Comparison of ENCODE assay signal across 8 mouse cellular contexts in genomic region chr11:22560503-22561328, GRCm38 (mm10). TPM values are rescaled to one million over a fixed set of nuclear protein-coding genes. Genes with fewer than 3 reads are reported as not detected.
DNase-seq lines count a peak whose midpoint lies in the region; ATAC-seq and TF ChIP-seq lines count a peak whose summit lies in the region.

No protein-coding gene starts in this region.

- WGBS in hindbrain, embryonic 10.5 days, result 50% methylated on average over 6 of the region's 6 CpGs
- WGBS in stomach, embryonic 16.5 days, result 28% methylated on average over 6 of the region's 6 CpGs
- WGBS in thymus, adult 2 months, result 66% methylated on average over 6 of the region's 6 CpGs

- TF ChIP-seq POLR2A in thymus, adult 2 months (IDR thresholded peaks at IDR 0.05; ENCODE audit: control insufficient read depth, extremely low read depth, insufficient read depth, low read length, poor library complexity), result no peak

- H3K27ac ChIP-seq in hindbrain, embryonic 10.5 days, result peak overlapping the region; percentile 74
- peak overlapping the region; percentile 39 for H3K27ac ChIP-seq in stomach, embryonic 16.5 days (ENCODE audit: low read length)
- H3K27ac ChIP-seq in thymus, adult 2 months (ENCODE audit: control insufficient read depth, insufficient read depth, low read length), result no peak overlapping the region

- no peak overlapping the region for H3K4me3 ChIP-seq in hindbrain, embryonic 10.5 days
- H3K4me3 ChIP-seq in stomach, embryonic 16.5 days (replicated peaks; ENCODE audit: low read length), result no peak overlapping the region
- no peak overlapping the region for H3K4me3 ChIP-seq in thymus, adult 2 months (ENCODE audit: control insufficient read depth, insufficient read depth, low read length)

- peaks cover 11% of the 10 kb centered on the region for H3K4me1 ChIP-seq in hindbrain, embryonic 10.5 days (replicated peaks)
- H3K4me1 ChIP-seq in stomach, embryonic 16.5 days (ENCODE audit: control insufficient read depth, insufficient read depth, low read length), result peaks cover 14% of the 10 kb centered on the region; the same call in 1 of the 2 replicates
- H3K4me1 ChIP-seq in thymus, adult 2 months (replicated peaks; ENCODE audit: control insufficient read depth, insufficient read depth, low read length), result no peaks in the 10 kb centered on the region

- DNase-seq in ovary, adult 18-20 months (ENCODE audit: low spot score), result peak; percentile 48
- DNase-seq in ovary, postnatal 10 days (ENCODE audit: low spot score), result no peak
- peak; percentile 85 for DNase-seq in frontal cortex, postnatal 10 days (ENCODE audit: low spot score in 2 of 2)
- peak; percentile 3 for DNase-seq in hindbrain, embryonic 10.5 days (ENCODE audit: low spot score)
- peak; percentile 35 for DNase-seq in layer of hippocampus, adult 9-10 months (ENCODE audit: low spot score)
- peak; percentile 45 for DNase-seq in mesoderm, embryonic 11.5 days (ENCODE audit: low read depth, low spot score)
- DNase-seq in thymus, adult 2 months, result no peak

- H3K27me3 ChIP-seq in hindbrain, embryonic 10.5 days (ENCODE audit: insufficient read depth, poor library complexity, severe bottlenecking), result no peaks in the 10 kb centered on the region
- H3K27me3 ChIP-seq in stomach, embryonic 16.5 days (ENCODE audit: control insufficient read depth, insufficient read depth, low read length), result no peaks in the 10 kb centered on the region
- no peaks in the 10 kb centered on the region for H3K27me3 ChIP-seq in thymus, adult 2 months (ENCODE audit: control insufficient read depth, insufficient read depth, low read length)

- no peaks in the 10 kb centered on the region for H3K36me3 ChIP-seq in hindbrain, embryonic 10.5 days
- no peaks in the 10 kb centered on the region for H3K36me3 ChIP-seq in stomach, embryonic 16.5 days (ENCODE audit: control insufficient read depth, insufficient read depth, low read length)
- H3K36me3 ChIP-seq in thymus, adult 2 months (ENCODE audit: control insufficient read depth, insufficient read depth, low read length), result no peaks in the 10 kb centered on the region

- ATAC-seq in stomach, embryonic 16.5 days (ENCODE audit: insufficient read depth, low FRiP score), result no peak

- H3K9ac ChIP-seq in stomach, embryonic 16.5 days (ENCODE audit: low read length), result peak overlapping the region; percentile 34; the same call in 1 of the 2 replicates

- no peak for TF ChIP-seq CTCF in thymus, adult 2 months (IDR thresholded peaks at IDR 0.05; ENCODE audit: borderline replicate concordance, control insufficient read depth, extremely low read depth, insufficient read depth, low read length, poor library complexity)

- no peaks in the 10 kb centered on the region for H3K9me3 ChIP-seq in hindbrain, embryonic 10.5 days
- H3K9me3 ChIP-seq in stomach, embryonic 16.5 days (replicated peaks; ENCODE audit: control insufficient read depth, low read length), result no peaks in the 10 kb centered on the region

- H3K4me2 ChIP-seq in stomach, embryonic 16.5 days (ENCODE audit: low read depth, low read length), result 0 out of 2 replicates have a peak overlapping the region, but pooled peaks have one; percentile 16

RNA-seq across cellular contexts. Expression of gene Tmem17, which starts 48.8 kb away (rescaled TPM):
- 14.3 and 15.4 TPM in 2 replicates for polyA plus RNA-seq in hindbrain, embryonic 10.5 days (2016; fragmentation: Nextera tagmentation; extraction: Ambion mirVana)
- 9.8 and 11.3 TPM in 2 replicates for polyA plus RNA-seq in stomach, embryonic 16.5 days (2015; fragmentation: Nextera tagmentation; extraction: Ambion mirVana)
- 1.2 and 1.6 TPM in 2 replicates for polyA plus RNA-seq in thymus, adult 2 months (2012; rRNA removed)

Comparison
In these comparisons a context has a peak if more than half of its experiments do, and no peak if none do; other contexts are left out.
1. DNase-seq: peak in ovary, adult 18-20 months (single experiment), frontal cortex, postnatal 10 days (2 of 2), hindbrain, embryonic 10.5 days (single experiment), layer of hippocampus, adult 9-10 months (single experiment) and mesoderm, embryonic 11.5 days (single experiment); none in ovary, postnatal 10 days (single experiment) and thymus, adult 2 months (single experiment).